Mouse (Mus musculus): ENCODE measurements around the gene Gm47995.

GRCm38 (mm10) chr1:151177937-151178271, 20.3 kb upstream of the Gm47995 start:
- TF ChIP-seq CTCF (IDR thresholded peaks at IDR 0.05; ENCODE audit: control insufficient read depth, insufficient read depth, insufficient replicate concordance, low read depth, low read length) (no peak), POLR2A (IDR thresholded peaks at IDR 0.05; ENCODE audit: control insufficient read depth, low read depth, low read length) (no peak)
